Mouse (Mus musculus) WW6 (cell line): ENCODE data around the gene Cc2d1a.

Experiments
- DNase-seq: peaks from one replicate; pipeline ENCODE4 v3.0.0-alpha.2; 2013; ENCODE audit warnings: low read depth, low spot score

Gene Cc2d1a

GRCm38 (mm10) chr8:84104697-84105609, 42.8 kb downstream of the Cc2d1a start, which contains the start of gene Dcaf15:
Gene Dcaf15 (minus strand): TSS chr8:84104768.
- DNase-seq, result peak; percentile 99

DNA sequence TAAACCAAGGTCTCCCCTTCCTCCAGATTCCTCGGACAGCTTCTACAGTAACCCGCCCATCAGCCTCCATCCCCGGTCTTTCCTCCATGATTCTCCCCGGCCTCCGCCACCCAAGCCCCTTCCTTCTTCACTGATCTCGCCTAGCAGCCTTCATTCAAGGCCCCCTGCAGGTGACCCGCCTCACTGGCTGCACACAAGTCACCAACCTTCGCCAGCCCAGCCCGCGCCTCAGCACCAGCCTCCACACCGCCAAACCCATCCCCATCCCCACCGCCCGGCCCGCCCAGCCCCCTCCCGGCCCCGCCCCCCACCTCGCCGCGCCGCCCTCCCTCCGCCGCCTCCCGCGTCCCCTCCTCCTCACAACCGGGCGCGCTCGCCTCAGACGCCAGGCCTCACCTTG, 43.5 kb downstream of the Cc2d1a start:
- peak; percentile 59 for DNase-seq

DNA sequence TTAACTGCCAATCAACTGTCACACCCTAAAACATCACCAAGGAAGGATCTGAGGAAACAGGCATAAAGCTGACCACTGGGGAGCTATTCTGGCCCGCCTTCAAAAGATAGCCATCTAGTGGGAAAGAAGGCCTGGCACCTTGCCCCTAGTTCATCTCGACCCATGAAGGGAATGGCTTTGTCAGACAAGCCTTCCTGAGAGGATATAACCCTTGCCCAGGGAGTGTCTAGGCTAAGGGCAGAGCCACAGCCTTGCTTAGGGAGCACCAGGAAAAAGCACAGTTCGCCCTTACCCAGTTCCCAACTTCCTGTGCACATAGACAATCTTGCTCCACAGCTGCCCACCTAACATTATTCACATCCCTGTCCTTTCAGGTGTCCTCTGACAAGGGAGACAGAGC, 44.1 kb downstream of the Cc2d1a start:
- DNase-seq, result no peak

GRCm38 (mm10) chr8:84101476-84102270, 46.1 kb downstream of the Cc2d1a start:
- DNase-seq, result no peak

DNA sequence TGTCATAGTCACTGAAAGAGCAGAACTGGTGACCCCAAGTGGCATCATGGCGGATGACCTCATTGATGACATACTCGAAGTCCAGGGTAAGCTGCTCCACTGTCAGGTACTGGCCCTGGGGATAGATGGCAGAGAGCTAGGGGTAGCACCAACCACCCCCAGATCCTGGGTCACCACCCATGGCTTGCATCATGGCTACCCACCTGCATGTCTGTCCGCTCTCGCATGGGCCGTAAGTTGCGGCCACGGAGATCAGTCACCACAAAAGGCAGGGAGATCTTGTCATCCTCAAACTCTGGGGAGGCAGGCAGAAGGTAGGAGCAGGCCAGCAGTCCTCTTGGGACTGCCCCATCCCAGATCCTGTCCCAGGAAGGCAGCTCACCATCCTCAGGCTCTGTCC, 49.4 kb downstream of the Cc2d1a start:
- DNase-seq, result no peak

- no peak for DNase-seq
Observed at GRCm38 (mm10) chr8:84096061-84096460, 51.7 kb downstream of the Cc2d1a start.

GRCm38 (mm10) chr8:84090585-84090984, 57.2 kb downstream of the Cc2d1a start:
- DNase-seq, result no peak

GRCm38 (mm10) chr8:84089277-84089676, 58.5 kb downstream of the Cc2d1a start:
- DNase-seq, result no peak

GRCm38 (mm10) chr8:84087821-84088220, 59.9 kb downstream of the Cc2d1a start:
- no peak for DNase-seq

- no peak for DNase-seq
Observed at GRCm38 (mm10) chr8:84087156-84087555, 60.6 kb downstream of the Cc2d1a start.

- DNase-seq, result no peak
Observed at GRCm38 (mm10) chr8:84084341-84085115, 63.2 kb downstream of the Cc2d1a start.

DNA sequence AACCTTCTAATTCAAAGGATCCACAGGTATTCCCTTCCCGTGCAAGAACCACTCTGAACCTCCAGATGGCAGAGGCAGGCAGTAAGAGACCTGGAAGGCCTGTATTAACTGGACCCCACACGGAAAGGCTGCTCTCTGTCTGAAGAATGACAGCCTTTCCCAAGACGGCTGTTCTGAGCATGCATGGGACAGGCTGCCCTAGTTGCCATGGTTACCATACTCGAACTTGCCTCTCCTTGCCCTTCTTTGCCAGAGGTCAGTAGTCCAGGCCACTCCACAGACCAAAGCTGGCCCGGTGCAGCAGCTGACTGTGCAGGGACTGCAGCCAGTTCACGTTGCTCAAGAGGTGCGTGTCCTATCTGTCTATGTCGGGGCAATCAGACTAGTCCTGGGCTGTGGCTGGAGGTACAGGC, 63.9 kb downstream of the Cc2d1a start:
- no peak for DNase-seq
